Mouse (Mus musculus): ENCODE results near the gene Fam149a. TPM values are rescaled to one million over a fixed set of nuclear protein-coding genes. Genes with fewer than 3 reads are reported as not detected.

Fam149a gene
- polyA plus RNA-seq (2012; rRNA removed): 1.6 and 1.7 TPM in 2 replicates

DNA sequence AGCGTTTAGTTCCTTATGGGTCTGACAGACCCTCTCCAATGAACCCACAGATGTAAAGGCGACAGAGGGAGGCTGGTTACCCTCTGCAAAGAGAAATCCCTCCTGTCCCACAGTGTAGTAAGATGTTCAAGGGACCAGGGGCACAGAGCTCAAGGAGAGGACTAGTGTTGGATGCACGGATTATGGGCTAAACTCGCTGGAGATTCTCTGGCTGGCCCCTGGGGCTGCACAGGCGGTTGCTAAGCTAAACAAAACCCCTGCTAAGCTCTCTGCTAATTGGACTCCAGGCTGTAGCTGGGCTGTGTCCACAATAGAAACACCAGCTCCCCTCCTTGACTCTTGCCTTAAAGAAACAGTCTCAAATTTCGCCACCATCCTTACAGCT, at the start of gene Fam149a:
TSS of gene Fam149a (minus strand) at position 329 of the 385 bp plus-strand sequence.
- no peak for TF ChIP-seq POLR2A (IDR thresholded peaks at IDR 0.05; ENCODE audit: control insufficient read depth, extremely low read depth, insufficient read depth, low read length, poor library complexity)
- no peak for TF ChIP-seq CTCF (IDR thresholded peaks at IDR 0.05; ENCODE audit: borderline replicate concordance, control insufficient read depth, extremely low read depth, insufficient read depth, low read length, poor library complexity)
- Histone ChIP-seq H3K4me1 (replicated peaks; ENCODE audit: control insufficient read depth, insufficient read depth, low read length) (no peaks in the 10 kb centered on the region), H3K4me3 (ENCODE audit: control insufficient read depth, insufficient read depth, low read length) (no peak within 1 kb of the TSS), H3K27ac (ENCODE audit: control insufficient read depth, insufficient read depth, low read length) (no peak within 1 kb of the TSS), H3K36me3 (ENCODE audit: control insufficient read depth, insufficient read depth, low read length) (no peaks in the 10 kb centered on the region), H3K27me3 (ENCODE audit: control insufficient read depth, insufficient read depth, low read length) (no peaks in the 10 kb centered on the region)
- 28% methylated on average over 6 of the region's 6 CpGs for WGBS
- DNase-seq: no peak

DNA sequence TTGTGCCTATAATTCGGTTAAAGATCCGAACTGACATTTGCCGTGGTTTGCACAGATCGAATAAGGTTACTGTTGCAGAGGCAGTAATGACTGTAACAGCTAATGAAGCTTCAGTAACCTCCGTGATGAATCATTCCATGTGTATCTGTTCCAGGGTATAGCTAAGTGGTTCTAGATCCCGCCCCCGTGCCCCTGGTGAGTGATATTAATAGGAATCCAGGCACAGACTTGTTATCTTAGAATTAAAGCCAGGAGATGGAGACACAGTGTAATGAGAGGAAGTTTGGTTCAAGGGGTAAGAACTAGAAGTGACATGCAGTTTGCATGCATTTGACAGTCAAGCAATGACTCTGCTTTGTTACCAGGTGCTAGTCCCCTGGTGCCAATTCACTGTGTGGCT, 38.1 kb upstream of the Fam149a start:
- no peaks in the 10 kb centered on the region for H3K27me3 ChIP-seq (ENCODE audit: control insufficient read depth, insufficient read depth, low read length)
- WGBS: 86% methylated on average over 7 of the region's 7 CpGs
- no peaks in the 10 kb centered on the region for H3K4me1 ChIP-seq (replicated peaks; ENCODE audit: control insufficient read depth, insufficient read depth, low read length)
- TF ChIP-seq CTCF (IDR thresholded peaks at IDR 0.05; ENCODE audit: borderline replicate concordance, control insufficient read depth, extremely low read depth, insufficient read depth, low read length, poor library complexity): no peak
- TF ChIP-seq POLR2A (IDR thresholded peaks at IDR 0.05; ENCODE audit: control insufficient read depth, extremely low read depth, insufficient read depth, low read length, poor library complexity): no peak
- DNase-seq: no peak
- H3K4me3 ChIP-seq (ENCODE audit: control insufficient read depth, insufficient read depth, low read length): no peak overlapping the region
- no peaks in the 10 kb centered on the region for H3K36me3 ChIP-seq (ENCODE audit: control insufficient read depth, insufficient read depth, low read length)
- no peak overlapping the region for H3K27ac ChIP-seq (ENCODE audit: control insufficient read depth, insufficient read depth, low read length)

DNA sequence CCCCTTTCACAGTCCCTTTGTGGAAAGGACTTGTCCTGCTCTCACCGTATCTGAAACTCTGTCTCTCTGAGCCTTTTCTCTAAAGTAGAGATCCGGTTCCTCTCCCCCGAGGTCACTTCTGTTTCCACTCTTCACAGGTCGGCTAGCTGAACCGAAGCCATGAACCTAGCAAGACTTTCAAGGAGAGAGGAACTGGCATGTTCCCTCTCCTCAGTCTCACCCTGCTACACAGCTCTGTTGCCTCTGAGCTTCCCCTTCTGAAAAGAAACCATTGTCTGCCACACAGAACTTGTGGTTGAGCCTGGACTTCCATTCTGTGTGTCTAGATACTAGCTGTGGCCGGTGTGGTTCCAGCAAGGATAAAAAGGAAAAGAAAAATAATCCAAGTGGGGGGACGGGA, 32.9 kb upstream of the Fam149a start:
- no peak overlapping the region for H3K27ac ChIP-seq (ENCODE audit: control insufficient read depth, insufficient read depth, low read length)
- H3K27me3 ChIP-seq (ENCODE audit: control insufficient read depth, insufficient read depth, low read length): no peaks in the 10 kb centered on the region
- H3K4me3 ChIP-seq (ENCODE audit: control insufficient read depth, insufficient read depth, low read length): no peak overlapping the region
- whole genome bisulfite sequencing: 7% methylated on average over 7 of the region's 7 CpGs
- peaks cover 2% of the 10 kb centered on the region; the same call in 1 of the 2 replicates for H3K4me1 ChIP-seq (replicated peaks; ENCODE audit: control insufficient read depth, insufficient read depth, low read length)
- no peaks in the 10 kb centered on the region for H3K36me3 ChIP-seq (ENCODE audit: control insufficient read depth, insufficient read depth, low read length)
- TF ChIP-seq POLR2A (IDR thresholded peaks at IDR 0.05; ENCODE audit: control insufficient read depth, extremely low read depth, insufficient read depth, low read length, poor library complexity): no peak
- TF ChIP-seq CTCF (IDR thresholded peaks at IDR 0.05; ENCODE audit: borderline replicate concordance, control insufficient read depth, extremely low read depth, insufficient read depth, low read length, poor library complexity): no peak
- DNase-seq: no peak

DNA sequence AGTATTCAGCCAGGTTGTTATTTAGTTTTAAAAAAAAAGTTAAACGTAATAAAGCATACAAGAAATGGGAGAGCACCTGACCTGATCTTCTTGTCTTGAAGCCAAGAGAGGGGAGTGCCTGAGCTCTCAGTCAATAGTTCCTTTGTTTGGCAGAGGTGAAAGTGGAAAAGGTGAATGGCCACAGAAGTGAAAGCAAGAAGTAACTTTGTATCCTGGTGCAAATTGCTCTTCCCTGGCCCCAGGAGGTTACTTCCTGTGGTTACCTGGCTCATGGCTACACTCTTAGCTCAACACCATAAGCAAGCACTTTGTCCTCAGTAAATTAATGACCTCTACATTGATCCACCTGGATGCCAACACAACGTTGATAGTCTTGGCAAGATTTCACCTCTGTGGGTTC, 28.8 kb upstream of the Fam149a start, which contains the start of gene Tlr3:
TSS of gene Tlr3 (minus strand) at position 199 of the 400 bp plus-strand sequence.
- Histone ChIP-seq H3K27me3 (ENCODE audit: control insufficient read depth, insufficient read depth, low read length) (no peaks in the 10 kb centered on the region), H3K27ac (ENCODE audit: control insufficient read depth, insufficient read depth, low read length) (peak within 1 kb of the TSS; percentile 15; the same call in 1 of the 2 replicates), H3K4me3 (ENCODE audit: control insufficient read depth, insufficient read depth, low read length) (peak within 1 kb of the TSS; percentile 38), H3K4me1 (replicated peaks; ENCODE audit: control insufficient read depth, insufficient read depth, low read length) (peaks cover 2% of the 10 kb centered on the region; the same call in 1 of the 2 replicates), H3K36me3 (ENCODE audit: control insufficient read depth, insufficient read depth, low read length) (no peaks in the 10 kb centered on the region)
- TF ChIP-seq CTCF (IDR thresholded peaks at IDR 0.05; ENCODE audit: borderline replicate concordance, control insufficient read depth, extremely low read depth, insufficient read depth, low read length, poor library complexity) (no peak), POLR2A (IDR thresholded peaks at IDR 0.05; ENCODE audit: control insufficient read depth, extremely low read depth, insufficient read depth, low read length, poor library complexity) (no peak)
- 67% methylated on average over 2 of the region's 2 CpGs for WGBS
- DNase-seq: no peak

DNA sequence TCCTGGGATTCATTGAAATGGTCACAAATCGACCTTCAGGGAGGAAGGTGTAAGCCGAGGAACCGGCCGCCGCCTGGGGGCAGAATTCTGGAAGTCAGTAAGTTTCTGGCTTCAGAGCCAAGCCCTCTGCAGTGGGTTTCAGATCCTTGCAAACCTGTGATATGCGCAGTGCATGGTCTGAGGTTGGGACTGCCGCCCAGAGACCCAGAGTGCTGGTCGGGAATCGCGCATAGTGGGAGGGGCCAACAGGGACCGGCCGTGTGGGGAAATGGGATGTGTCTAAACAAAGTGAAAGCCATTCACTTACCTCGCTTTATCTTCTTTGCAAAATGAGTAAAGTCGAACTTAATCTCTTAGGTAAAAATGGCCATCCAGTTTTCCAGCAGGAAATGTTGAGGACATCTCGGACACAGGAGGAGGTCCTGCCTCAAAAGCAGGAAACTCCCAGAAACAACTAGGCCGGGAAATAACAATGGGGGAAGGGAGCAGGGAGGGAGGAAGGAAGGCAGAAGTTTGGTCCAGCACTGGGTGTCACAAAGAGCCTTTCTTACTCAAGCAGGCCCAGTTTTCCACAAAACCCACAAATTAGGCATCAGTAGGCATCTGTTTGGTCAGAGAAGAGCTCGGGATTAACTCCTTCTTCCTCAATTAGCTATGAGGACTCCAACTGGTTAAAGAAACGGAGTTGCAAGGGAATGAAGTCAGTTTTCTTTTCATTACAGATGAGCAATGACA, 28.2 kb upstream of the Fam149a start:
- Histone ChIP-seq H3K36me3 (ENCODE audit: control insufficient read depth, insufficient read depth, low read length) (no peaks in the 10 kb centered on the region), H3K27ac (ENCODE audit: control insufficient read depth, insufficient read depth, low read length) (peak overlapping the region; percentile 15; the same call in 1 of the 2 replicates), H3K4me1 (replicated peaks; ENCODE audit: control insufficient read depth, insufficient read depth, low read length) (peaks cover 2% of the 10 kb centered on the region; the same call in 1 of the 2 replicates), H3K4me3 (ENCODE audit: control insufficient read depth, insufficient read depth, low read length) (peak overlapping the region; percentile 38), H3K27me3 (ENCODE audit: control insufficient read depth, insufficient read depth, low read length) (no peaks in the 10 kb centered on the region)
- peak; percentile 1 for DNase-seq
- no peak for TF ChIP-seq POLR2A (IDR thresholded peaks at IDR 0.05; ENCODE audit: control insufficient read depth, extremely low read depth, insufficient read depth, low read length, poor library complexity)
- no peak for TF ChIP-seq CTCF (IDR thresholded peaks at IDR 0.05; ENCODE audit: borderline replicate concordance, control insufficient read depth, extremely low read depth, insufficient read depth, low read length, poor library complexity)
- 14% methylated on average over 18 of the region's 18 CpGs for WGBS

DNA sequence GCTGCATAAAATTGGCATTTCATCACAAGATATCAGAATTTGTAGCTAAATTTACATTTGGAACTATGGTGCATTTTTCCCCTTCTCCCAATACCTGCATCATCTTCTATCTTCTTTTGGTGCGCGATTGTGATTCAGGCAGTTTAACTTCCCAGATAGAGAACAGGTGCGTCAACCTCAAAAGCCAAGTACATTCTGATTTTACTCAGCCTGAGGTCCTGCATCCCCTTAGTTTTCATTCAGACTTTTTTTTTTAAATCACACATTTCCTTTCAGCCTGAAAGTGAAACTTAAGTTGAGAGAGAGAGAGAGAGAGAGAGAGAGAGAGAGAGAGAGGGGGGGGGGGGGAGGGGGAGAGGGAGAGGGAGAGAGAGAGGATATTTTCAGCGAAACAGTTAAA, 27.6 kb upstream of the Fam149a start:
- H3K27me3 ChIP-seq (ENCODE audit: control insufficient read depth, insufficient read depth, low read length): no peaks in the 10 kb centered on the region
- H3K4me1 ChIP-seq (replicated peaks; ENCODE audit: control insufficient read depth, insufficient read depth, low read length): peaks cover 2% of the 10 kb centered on the region; the same call in 1 of the 2 replicates
- no peak for DNase-seq
- H3K4me3 ChIP-seq (ENCODE audit: control insufficient read depth, insufficient read depth, low read length): peak overlapping the region; percentile 38; the same call in 1 of the 2 replicates
- no peak overlapping the region for H3K27ac ChIP-seq (ENCODE audit: control insufficient read depth, insufficient read depth, low read length)
- TF ChIP-seq CTCF (IDR thresholded peaks at IDR 0.05; ENCODE audit: borderline replicate concordance, control insufficient read depth, extremely low read depth, insufficient read depth, low read length, poor library complexity): no peak
- 8% methylated on average over 4 of the region's 4 CpGs for WGBS
- H3K36me3 ChIP-seq (ENCODE audit: control insufficient read depth, insufficient read depth, low read length): no peaks in the 10 kb centered on the region
